Mouse (Mus musculus) forebrain, embryonic 11.5 days (tissue): ENCODE measurements around the gene Cdh23. TPM values are rescaled to one million over a fixed set of nuclear protein-coding genes. Genes with fewer than 3 reads are reported as not detected.

Experiments used
- ATAC-seq: fragments of 200-750 bp; cut with Nextera tagmentation; replicated peaks from 2 replicates; pipeline ENCODE4 v1.8.0; 2017; ENCODE audit warnings: moderate TSS enrichment; ENCODE audit not compliant: low FRiP score
- DNase-seq: peaks from one replicate; pipeline ENCODE4 v3.0.0-alpha.2; 2017; ENCODE audit warnings: low spot score
- H3K27ac ChIP-seq: fragments of 300-500 bp; sonication (generic); 2 replicates; pipeline ENCODE4 v1.5.1; 2014; ENCODE audit warnings: low read depth, low read length
- H3K27me3 ChIP-seq: fragments of 300-500 bp; sonication (generic); 2 replicates; pipeline ENCODE4 v1.6.1; 2014; ENCODE audit warnings: mild to moderate bottlenecking, low read length, mixed read lengths; ENCODE audit not compliant: control insufficient read depth, insufficient read depth
- H3K36me3 ChIP-seq: fragments of 300-500 bp; sonication (generic); 2 replicates; pipeline ENCODE4 v1.6.1; 2014; ENCODE audit warnings: mild to moderate bottlenecking, low read length, moderate library complexity, mixed read lengths; ENCODE audit not compliant: control insufficient read depth, insufficient read depth
- H3K4me1 ChIP-seq: fragments of 300-500 bp; sonication (generic); replicated peaks from 2 replicates; pipeline ENCODE4 v1.6.1; 2014; ENCODE audit warnings: low read length, mixed read lengths; ENCODE audit not compliant: control insufficient read depth, insufficient read depth
- H3K4me2 ChIP-seq: fragments of 300-500 bp; sonication (generic); 2 replicates; pipeline ENCODE4 v1.6.1; 2014; ENCODE audit warnings: low read depth, mild to moderate bottlenecking, low read length, moderate library complexity, mixed read lengths; ENCODE audit not compliant: severe bottlenecking
- H3K4me3 ChIP-seq: fragments of 300-500 bp; sonication (generic); 2 replicates; pipeline ENCODE4 v1.5.1; 2014; ENCODE audit warnings: low read depth, low read length
- H3K9ac ChIP-seq: fragments of 300-500 bp; sonication (generic); 2 replicates; pipeline ENCODE4 v1.6.1; 2014; ENCODE audit warnings: low read length
- H3K9me3 ChIP-seq: fragments of 300-500 bp; sonication (generic); 2 replicates; pipeline ENCODE4 v1.6.1; 2016; ENCODE audit warnings: low read length, mixed read lengths; ENCODE audit not compliant: control insufficient read depth
- WGBS: fragments of 180-500 bp; shearing (Covaris S2); extraction: QIAGEN DNeasy Blood & Tissue Kit; methylation state at CpG from one replicate; pipeline ENCODE4 v1.1.7; 2014; 5-methylcytosine and 5-hydroxymethylcytosine counted together
- polyA plus RNA-seq: library from polyadenylated mRNA; unstranded; fragments of >200 nt; fragmentation: Nextera tagmentation; extraction: Ambion mirVana; gene quantifications from 2 replicates; pipeline ENCODE4 v1.2.1, GENCODE M21; 2014

Gene Cdh23
- polyA plus RNA-seq, 1 experiment from 2014 or later: 0.36 TPM

GRCm38 (mm10) chr10:60349644-60350043 is 346.6 kb downstream of the Cdh23 start:
- Histone ChIP-seq H3K27ac (no peak overlapping the region), H3K27me3 (peaks cover 10% of the 10 kb centered on the region; the same call in 1 of the 2 replicates), H3K4me2 (no peak overlapping the region), H3K4me3 (no peak overlapping the region), H3K36me3 (no peaks in the 10 kb centered on the region), H3K9me3 (no peaks in the 10 kb centered on the region), H3K9ac (no peak overlapping the region), H3K4me1 (peaks cover 16% of the 10 kb centered on the region; the same call in 1 of the 2 replicates)
- ATAC-seq: no peak
- 81% methylated on average over 5 of the region's 5 CpGs for WGBS
- DNase-seq: no peak

DNA sequence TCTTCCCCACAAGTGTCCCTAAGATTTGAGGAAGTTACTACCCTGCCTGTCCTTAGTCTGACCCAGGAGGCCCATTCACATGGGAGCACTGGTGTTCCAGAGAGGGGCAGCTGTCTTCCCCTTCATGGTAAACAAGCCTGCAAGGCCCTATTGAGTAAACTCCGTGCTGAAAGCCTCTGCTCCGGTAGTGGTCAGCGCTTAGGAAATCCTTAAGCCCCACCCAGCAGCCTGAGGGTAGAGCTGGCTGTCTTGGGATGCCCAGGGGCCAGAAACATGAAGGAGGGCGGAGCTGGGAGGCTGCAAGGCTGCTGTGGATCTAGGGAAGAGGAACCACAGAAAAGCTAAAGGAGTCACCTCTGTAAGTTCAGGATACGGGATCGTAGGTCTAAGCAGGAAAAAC is 347.2 kb downstream of the Cdh23 start:
- Histone ChIP-seq H3K36me3 (no peaks in the 10 kb centered on the region), H3K4me3 (no peak overlapping the region), H3K4me1 (peaks cover 16% of the 10 kb centered on the region; the same call in 1 of the 2 replicates), H3K27ac (no peak overlapping the region), H3K4me2 (no peak overlapping the region), H3K27me3 (peaks cover 10% of the 10 kb centered on the region; the same call in 1 of the 2 replicates), H3K9me3 (no peaks in the 10 kb centered on the region), H3K9ac (no peak overlapping the region)
- 41% methylated on average over 6 of the region's 6 CpGs for WGBS
- ATAC-seq (no peak), DNase-seq (no peak)

DNA sequence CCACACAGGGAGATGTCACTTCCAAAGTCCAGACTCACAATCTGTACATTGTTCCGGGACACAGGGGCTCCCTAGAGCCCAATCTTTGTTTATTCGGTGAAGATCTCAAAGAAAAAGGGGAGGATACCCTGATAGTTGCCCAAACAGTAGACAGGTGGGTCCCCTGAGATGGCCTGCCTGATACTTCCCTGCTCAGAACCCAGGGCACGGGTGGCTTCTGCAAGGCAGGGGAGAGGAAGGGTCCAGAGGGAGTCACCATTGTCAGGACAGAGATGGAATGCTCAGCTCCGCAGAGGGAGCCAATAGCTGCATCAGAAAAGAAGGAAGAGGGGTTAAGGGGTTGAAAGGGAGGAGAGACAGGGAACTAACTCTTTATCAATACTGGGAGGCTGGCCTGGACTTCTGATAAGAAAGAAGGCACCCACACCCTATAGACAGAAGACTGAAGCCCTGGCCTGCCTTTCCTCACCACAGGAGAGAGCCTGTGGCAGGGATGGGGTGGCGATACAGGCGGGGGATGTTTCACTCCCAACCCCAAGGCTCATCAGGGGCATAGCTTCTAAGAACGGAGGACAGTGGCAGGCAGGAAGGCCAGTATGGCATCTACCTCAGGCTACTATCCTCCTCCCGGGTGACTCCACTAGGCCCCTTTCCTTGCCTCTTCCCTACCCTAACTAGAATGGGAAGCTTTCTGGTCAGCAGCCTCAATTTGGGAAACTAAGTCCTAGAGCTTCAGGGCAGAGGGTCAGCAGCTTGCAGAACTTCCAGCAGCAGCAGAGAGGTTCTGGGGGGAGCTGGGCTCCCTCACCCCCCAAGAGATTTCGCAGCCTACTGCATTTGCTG is 348.3 kb downstream of the Cdh23 start:
- no peaks in the 10 kb centered on the region for H3K36me3 ChIP-seq
- H3K4me1 ChIP-seq: peaks cover 16% of the 10 kb centered on the region; the same call in 1 of the 2 replicates
- H3K9ac ChIP-seq: no peak overlapping the region
- ATAC-seq (no peak), DNase-seq (no peak)
- H3K27ac ChIP-seq: no peak overlapping the region
- no peak overlapping the region for H3K4me3 ChIP-seq
- 33% methylated on average over 9 of the region's 9 CpGs for WGBS
- no peak overlapping the region for H3K4me2 ChIP-seq
- H3K9me3 ChIP-seq: no peaks in the 10 kb centered on the region
- H3K27me3 ChIP-seq: peaks cover 10% of the 10 kb centered on the region; the same call in 1 of the 2 replicates

DNA sequence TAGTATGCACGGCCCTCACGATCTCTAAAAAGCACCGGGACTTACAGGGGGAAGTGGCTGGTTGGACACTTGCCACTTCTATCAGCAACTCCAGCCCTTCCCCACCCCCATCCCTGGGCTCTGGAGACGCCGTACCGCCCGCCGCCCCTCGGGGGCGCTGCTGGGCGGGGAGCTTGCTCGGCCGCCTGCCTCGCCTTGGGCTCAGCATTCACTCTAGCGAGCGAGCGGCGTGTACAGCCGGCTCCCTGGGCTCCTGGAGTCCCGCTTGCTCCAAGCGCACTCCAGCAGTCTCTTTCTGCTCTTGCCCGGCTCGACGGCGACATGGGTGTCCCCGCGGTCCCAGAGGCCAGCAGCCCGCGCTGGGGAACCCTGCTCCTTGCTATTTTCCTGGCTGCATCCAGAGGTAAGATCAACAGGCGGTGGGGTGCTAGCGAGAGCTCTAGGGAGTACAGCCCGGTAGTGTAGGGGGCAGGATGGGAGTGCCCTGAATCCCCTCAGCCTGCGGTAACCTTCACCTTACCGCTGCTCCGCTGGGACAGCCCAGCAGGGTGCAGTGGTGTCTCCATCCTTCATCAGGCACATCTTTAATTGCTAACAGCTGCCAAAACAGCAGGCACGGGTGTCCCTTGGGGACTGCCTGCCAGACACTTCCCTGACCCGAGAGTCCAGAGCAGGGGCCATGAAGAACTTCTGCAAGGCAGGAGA is 349.4 kb downstream of the Cdh23 start, which contains the start of gene Vsir:
Gene Vsir (plus strand): TSS at position 151 of the 705 bp plus-strand sequence.
- Histone ChIP-seq H3K27ac (no peak within 1 kb of the TSS), H3K4me1 (peaks cover 13% of the 10 kb centered on the region; the same call in 1 of the 2 replicates), H3K4me3 (peak within 1 kb of the TSS; percentile 28), H3K27me3 (peaks cover 10% of the 10 kb centered on the region; the same call in 1 of the 2 replicates), H3K4me2 (peak within 1 kb of the TSS; percentile 54), H3K36me3 (no peaks in the 10 kb centered on the region), H3K9ac (peak within 1 kb of the TSS; percentile 45), H3K9me3 (no peaks in the 10 kb centered on the region)
- 0% methylated on average over 37 of the region's 37 CpGs for WGBS
- ATAC-seq (no peak; the same call in 1 of the 2 replicates), DNase-seq (peak; percentile 91)

- peaks cover 10% of the 10 kb centered on the region; the same call in 1 of the 2 replicates for H3K27me3 ChIP-seq
- no peak overlapping the region for H3K4me2 ChIP-seq
- H3K27ac ChIP-seq: no peak overlapping the region
- 76% methylated on average over 4 of the region's 4 CpGs for WGBS
- DNase-seq: no peak
- no peaks in the 10 kb centered on the region for H3K9me3 ChIP-seq
- no peak for ATAC-seq
- H3K9ac ChIP-seq: no peak overlapping the region
- H3K4me1 ChIP-seq: peaks cover 7% of the 10 kb centered on the region; the same call in 1 of the 2 replicates
- no peaks in the 10 kb centered on the region for H3K36me3 ChIP-seq
- H3K4me3 ChIP-seq: no peak overlapping the region
Measured at GRCm38 (mm10) chr10:60346056-60346455, 350.2 kb downstream of the Cdh23 start.

DNA sequence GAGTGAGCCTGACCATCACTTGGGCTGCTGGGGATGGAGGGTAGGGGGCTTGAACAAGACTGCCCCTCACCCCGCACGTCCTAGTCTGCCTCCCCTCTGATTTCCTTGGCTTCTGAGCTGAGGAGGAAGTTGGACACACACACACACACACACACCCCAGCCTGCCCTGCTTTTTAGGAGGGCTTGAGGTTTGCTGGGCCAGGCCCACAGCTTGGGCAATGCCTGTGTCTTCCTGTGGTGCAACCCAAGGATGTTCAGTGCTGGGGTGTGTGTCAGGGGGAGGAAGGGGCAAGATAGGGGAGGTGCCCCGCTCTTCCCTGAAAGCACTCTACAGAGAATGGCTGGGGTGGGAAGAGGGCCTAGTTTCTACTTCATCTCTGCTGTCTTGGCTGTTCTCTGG is 352.2 kb downstream of the Cdh23 start:
- 86% methylated on average over 3 of the region's 3 CpGs for WGBS
- H3K27ac ChIP-seq: no peak overlapping the region

DNA sequence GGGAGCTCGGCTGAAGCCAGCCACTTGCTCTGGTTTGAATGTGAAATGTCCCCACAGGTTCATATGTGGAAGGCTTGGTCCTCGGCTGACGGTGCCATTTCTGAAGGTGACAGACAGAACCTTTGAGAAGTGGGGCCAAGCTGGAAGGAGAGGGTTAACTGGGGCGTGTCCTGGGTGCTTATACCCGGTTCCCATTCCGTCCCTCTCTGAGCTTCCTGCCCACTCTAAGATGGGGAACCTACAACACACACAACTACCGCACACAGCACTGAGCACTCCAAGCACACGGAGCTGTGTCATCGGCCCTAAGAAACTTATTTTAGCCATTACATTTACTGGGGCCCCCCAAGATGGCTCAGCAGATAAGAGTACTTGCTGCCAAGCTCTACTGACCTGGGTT is 354.8 kb downstream of the Cdh23 start:
- no peaks in the 10 kb centered on the region for H3K36me3 ChIP-seq
- no peak overlapping the region for H3K27ac ChIP-seq
- H3K4me1 ChIP-seq: 0 out of 2 replicates have a peak, but pooled peaks cover 1% of the 10 kb centered on the region
- no peak overlapping the region for H3K9ac ChIP-seq
- no peak for ATAC-seq
- DNase-seq: no peak
- WGBS: 82% methylated on average over 9 of the region's 9 CpGs
- H3K27me3 ChIP-seq: no peaks in the 10 kb centered on the region
- H3K4me3 ChIP-seq: no peak overlapping the region
- H3K4me2 ChIP-seq: no peak overlapping the region
- no peaks in the 10 kb centered on the region for H3K9me3 ChIP-seq

More for the DNA sequence above, 352.2 kb downstream of the Cdh23 start:
- Histone ChIP-seq H3K4me1 (peaks cover 7% of the 10 kb centered on the region; the same call in 1 of the 2 replicates), H3K27me3 (peaks cover 10% of the 10 kb centered on the region; the same call in 1 of the 2 replicates), H3K9ac (no peak overlapping the region), H3K4me3 (no peak overlapping the region), H3K4me2 (no peak overlapping the region), H3K36me3 (no peaks in the 10 kb centered on the region), H3K9me3 (no peaks in the 10 kb centered on the region)
- ATAC-seq: no peak
- DNase-seq: no peak

DNA sequence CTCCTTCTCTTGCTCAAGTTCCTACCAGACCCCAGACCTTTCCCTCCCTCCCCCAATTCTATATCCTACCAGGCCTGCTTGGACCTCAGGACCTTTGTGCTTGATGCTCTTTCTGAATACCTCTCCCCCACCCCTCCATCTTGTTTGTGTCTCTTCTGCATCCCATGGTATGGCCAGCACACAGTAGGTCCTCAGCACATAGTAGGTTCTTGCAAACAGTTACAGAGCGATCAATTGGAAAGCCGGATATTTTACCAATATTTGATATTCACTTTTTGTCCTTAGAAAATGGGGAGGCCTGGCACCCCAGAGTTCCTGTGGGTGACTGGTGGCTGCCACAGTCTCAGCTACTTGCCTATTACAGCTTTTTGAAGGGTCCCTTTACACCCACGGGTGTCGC is 361.3 kb downstream of the Cdh23 start:
- Histone ChIP-seq H3K4me3 (no peak overlapping the region), H3K9ac (no peak overlapping the region), H3K27me3 (no peaks in the 10 kb centered on the region), H3K4me2 (no peak overlapping the region), H3K4me1 (no peaks in the 10 kb centered on the region), H3K36me3 (no peaks in the 10 kb centered on the region), H3K9me3 (no peaks in the 10 kb centered on the region), H3K27ac (no peak overlapping the region)
- WGBS: 95% methylated on average over 4 of the region's 4 CpGs
- DNase-seq (no peak), ATAC-seq (no peak)
